Mouse (Mus musculus) thymus, adult 2 months (tissue): ENCODE measurements around the gene Cbx4. TPM values are rescaled to one million over a fixed set of nuclear protein-coding genes. Genes with fewer than 3 reads are reported as not detected.

Experiments used
- DNase-seq: peaks from one replicate; pipeline ENCODE4 v3.0.0; 2021
- H3K27ac ChIP-seq: fragments of 200-500 bp; 2 replicates; pipeline ENCODE4 v1.5.1; 2012; ENCODE audit warnings: low read length, control low read depth; ENCODE audit not compliant: control insufficient read depth, insufficient read depth
- H3K27me3 ChIP-seq: fragments of 200-500 bp; 2 replicates; pipeline ENCODE4 v1.6.1; 2012; ENCODE audit warnings: mild to moderate bottlenecking, low read length, moderate library complexity, mixed read lengths; ENCODE audit not compliant: control insufficient read depth, insufficient read depth
- H3K36me3 ChIP-seq: fragments of 200-500 bp; 2 replicates; pipeline ENCODE4 v1.6.1; 2012; ENCODE audit warnings: mild to moderate bottlenecking, low read length, moderate library complexity; ENCODE audit not compliant: control insufficient read depth, insufficient read depth
- H3K4me1 ChIP-seq: fragments of 200-500 bp; replicated peaks from 2 replicates; pipeline ENCODE4 v1.6.1; 2012; ENCODE audit warnings: low read length; ENCODE audit not compliant: control insufficient read depth, insufficient read depth
- H3K4me3 ChIP-seq: fragments of 200-500 bp; 2 replicates; pipeline ENCODE4 v1.5.1; 2012; ENCODE audit warnings: mild to moderate bottlenecking, low read length, control low read depth, moderate library complexity; ENCODE audit not compliant: control insufficient read depth, insufficient read depth
- CTCF ChIP-seq: fragments of 200-500 bp; IDR thresholded peaks from 2 replicates; pipeline ENCODE4 v1.5.1; 2012; ENCODE audit warnings: mild to moderate bottlenecking, control low read depth, low read length, moderate library complexity, borderline replicate concordance; ENCODE audit not compliant: control insufficient read depth, poor library complexity, insufficient read depth; ENCODE audit errors: extremely low read depth
- POLR2A ChIP-seq: fragments of 200-500 bp; IDR thresholded peaks from 2 replicates; pipeline ENCODE4 v1.6.1; 2012; ENCODE audit warnings: mild to moderate bottlenecking, low read length, control low read depth, moderate library complexity; ENCODE audit not compliant: control insufficient read depth, poor library complexity, insufficient read depth; ENCODE audit errors: extremely low read depth
- WGBS: fragments of 180-500 bp; shearing (Covaris S2); methylation state at CpG from one replicate; pipeline ENCODE4 v1.1.7; 2018; 5-methylcytosine and 5-hydroxymethylcytosine counted together
- polyA plus RNA-seq: library from polyadenylated mRNA; depleted of rRNA; stranded (reverse); fragments of >200 nt; gene quantifications from 2 replicates; pipeline ENCODE4 v1.2.3, GENCODE M21; 2012

Gene Cbx4
- polyA plus RNA-seq, 1 experiment = 54.7 TPM

DNA sequence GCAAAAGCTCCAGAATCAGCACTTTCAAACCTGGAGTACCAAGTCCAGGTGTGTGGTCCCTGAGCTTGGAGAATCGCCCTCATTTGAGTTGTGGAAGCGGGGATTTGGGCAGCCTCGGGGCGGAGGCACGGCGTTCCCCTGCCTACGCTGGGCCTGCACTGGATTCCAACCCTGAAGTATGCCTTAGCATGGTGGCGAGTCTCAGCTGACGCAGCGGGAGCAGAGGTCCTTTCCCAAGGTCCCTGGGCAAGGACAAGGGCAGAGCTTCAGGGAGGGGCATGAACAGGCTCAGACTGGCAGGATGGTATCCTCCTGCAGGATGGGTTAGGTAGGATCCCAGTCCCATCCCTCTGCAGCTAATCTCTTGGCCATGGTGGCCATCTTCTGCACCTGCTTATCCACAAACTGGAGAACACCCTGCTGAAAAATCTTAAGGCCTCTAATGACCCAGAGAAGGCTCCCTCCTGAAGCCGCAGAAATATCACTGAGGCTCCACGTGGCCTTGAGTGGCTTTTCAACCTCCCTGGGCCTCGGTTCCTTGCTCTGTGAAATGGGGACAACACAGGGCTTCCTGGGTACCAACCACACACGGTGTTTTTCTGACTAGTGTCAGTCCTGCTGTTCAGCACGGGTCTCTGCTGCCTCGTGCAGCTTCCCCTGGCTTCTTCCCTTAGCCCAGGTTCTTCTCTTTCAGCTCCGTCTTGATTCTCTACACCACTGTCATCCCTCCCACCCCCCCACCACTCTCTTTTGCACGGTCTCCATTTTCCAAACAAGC is 43.4 kb upstream of the Cbx4 start:
- no peak for TF ChIP-seq CTCF
- no peak for TF ChIP-seq POLR2A
- Histone ChIP-seq H3K27me3 (no peaks in the 10 kb centered on the region), H3K27ac (no peak overlapping the region), H3K4me3 (no peak overlapping the region), H3K4me1 (peaks cover 26% of the 10 kb centered on the region), H3K36me3 (no peaks in the 10 kb centered on the region)
- WGBS = 73% methylated on average over 18 of the region's 18 CpGs
- DNase-seq = no peak

DNA sequence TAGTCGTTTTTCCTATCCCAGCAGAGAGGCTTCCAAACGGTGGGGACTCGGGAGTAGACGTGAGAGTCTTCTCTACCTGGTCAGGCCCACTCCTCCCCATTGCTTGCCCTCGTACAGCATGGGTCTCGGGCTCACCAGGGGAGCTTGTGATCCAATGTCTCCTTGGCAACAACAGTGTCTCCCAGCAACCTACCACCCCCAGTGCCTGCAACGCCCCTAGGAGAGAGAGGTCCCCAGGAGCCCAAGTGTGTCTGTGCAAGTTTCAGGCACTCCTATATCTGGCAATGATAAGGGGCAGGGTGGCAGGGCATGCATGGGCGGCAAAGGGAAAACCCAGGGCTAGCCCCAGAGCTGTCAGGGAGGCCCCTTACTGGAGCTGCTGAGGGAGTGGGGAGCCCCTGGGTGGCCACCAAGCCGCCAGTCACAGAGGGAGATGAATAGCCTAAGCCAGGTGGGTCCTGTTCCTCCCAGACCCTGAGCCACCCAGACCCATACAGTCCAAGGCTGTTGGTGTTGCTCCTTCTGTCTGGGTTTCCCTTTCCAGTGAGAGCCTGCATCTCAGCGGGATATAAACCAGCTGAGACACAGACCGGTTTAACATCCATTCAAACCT is 42.8 kb upstream of the Cbx4 start:
- Histone ChIP-seq H3K4me1 (peaks cover 19% of the 10 kb centered on the region), H3K27ac (no peak overlapping the region), H3K27me3 (no peaks in the 10 kb centered on the region), H3K4me3 (no peak overlapping the region), H3K36me3 (no peaks in the 10 kb centered on the region)
- WGBS = 67% methylated on average over 11 of the region's 11 CpGs
- TF ChIP-seq POLR2A = no peak
- no peak for TF ChIP-seq CTCF
- DNase-seq = no peak

DNA sequence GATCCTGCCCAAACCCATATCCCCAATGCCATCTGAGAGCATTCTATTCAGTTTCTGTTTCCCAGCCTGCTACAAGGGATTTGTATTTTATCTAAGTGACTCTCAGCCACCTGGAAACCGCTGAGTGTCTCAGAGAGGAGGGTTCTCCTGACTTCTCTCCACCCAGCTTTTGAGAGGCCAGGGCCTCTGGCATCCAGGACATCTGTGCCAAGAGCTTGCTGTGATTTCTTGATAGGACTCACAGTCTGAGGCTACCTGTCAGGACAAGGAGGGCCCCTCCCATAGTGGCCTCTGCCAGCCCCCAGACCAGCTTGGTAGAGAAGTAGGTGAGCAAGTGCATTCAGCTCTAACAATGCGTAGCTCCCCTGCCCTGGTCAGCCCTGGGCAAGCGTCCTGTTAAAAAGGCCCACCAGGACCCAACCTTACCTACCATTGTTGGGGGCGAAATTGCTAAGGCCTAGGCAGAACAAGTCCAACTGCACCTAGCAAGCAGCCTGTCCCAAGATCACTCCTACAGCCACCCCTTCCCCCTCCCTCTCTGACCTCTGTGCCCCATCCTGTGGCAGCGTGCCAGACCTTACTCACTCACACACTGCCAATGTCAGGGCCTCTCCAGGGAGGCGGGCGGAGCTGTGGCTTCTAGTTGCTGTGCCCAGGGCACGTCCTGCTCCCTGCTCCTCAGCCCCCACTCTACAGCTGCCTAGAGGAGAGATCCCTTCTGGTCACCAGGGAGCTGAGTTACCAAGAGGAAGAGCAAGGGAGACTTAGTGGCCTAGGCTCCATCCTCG is 41.9 kb upstream of the Cbx4 start:
- DNase-seq = no peak
- Histone ChIP-seq H3K36me3 (no peaks in the 10 kb centered on the region), H3K27me3 (no peaks in the 10 kb centered on the region), H3K4me3 (no peak overlapping the region), H3K27ac (no peak overlapping the region), H3K4me1 (peaks cover 12% of the 10 kb centered on the region)
- 35% methylated on average over 9 of the region's 9 CpGs for WGBS
- TF ChIP-seq CTCF = no peak
- no peak for TF ChIP-seq POLR2A

DNA sequence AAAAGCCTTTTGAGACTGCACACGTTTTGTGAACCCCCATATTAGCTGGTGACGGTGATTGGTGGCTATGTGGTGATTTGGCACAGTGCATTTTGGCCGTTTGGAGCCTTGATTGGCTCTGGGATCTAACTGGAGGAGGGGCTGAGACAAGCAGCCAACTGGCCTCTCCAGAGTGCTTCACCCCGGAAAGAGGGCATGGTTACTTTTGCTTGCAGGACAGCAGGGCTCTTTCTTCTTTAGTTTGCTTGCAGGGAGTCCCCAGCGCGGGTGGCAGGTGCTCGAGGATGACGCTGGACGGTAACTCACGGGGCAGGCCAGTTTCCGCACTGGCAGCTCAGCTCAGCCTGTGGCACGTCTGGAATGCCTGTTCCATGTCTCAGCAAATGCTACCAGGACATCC is 41.1 kb upstream of the Cbx4 start:
- Histone ChIP-seq H3K4me1 (peaks cover 12% of the 10 kb centered on the region), H3K27ac (no peak overlapping the region), H3K36me3 (no peaks in the 10 kb centered on the region), H3K27me3 (no peaks in the 10 kb centered on the region), H3K4me3 (no peak overlapping the region)
- 73% methylated on average over 12 of the region's 12 CpGs for WGBS
- DNase-seq = no peak
- no peak for TF ChIP-seq CTCF
- no peak for TF ChIP-seq POLR2A

DNA sequence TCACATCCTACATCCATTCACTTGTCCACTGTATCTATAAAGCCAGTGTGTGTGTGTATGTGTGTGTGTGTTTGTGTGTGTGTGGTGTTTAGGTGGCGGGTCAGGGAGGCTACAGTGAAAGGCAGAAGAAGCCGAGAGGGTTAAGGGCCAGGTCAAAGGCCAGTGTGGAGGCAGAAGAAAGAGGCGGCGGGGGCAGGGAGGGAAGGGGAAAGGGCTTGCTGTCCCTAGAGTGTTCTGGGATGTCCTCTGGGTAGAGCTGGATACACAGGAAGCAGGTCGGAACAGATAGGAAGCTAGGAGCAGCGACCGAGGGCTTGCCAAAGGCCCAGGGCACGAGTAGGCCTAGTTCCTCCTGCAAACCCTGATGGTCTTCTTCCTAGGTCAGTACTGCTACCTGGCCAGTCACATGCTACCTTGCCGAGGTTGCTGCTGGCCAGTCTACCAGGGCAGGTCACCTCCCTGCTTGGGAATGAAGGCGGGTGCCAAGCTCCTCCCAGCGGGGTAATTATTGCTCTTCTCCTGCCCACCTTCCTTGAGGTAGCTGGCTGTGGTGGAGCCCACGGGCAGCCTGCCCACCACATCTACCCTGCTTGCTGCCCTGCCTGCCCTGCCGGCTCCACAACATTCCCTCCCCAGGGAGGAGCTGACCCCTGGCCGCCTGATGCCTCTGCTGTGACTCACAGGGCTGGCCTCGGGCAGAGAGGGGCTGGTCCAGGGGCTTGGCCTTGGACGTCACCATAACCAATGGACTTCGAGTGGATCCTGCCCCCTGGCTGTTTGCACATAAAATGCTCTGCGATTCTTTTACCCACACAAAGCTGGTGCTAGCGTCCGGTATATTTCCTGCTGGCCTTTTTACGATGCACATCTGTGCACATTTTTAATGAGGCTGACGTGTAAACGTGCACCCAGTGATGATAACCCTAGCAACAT is 40.2 kb upstream of the Cbx4 start:
- 59% methylated on average over 23 of the region's 23 CpGs for WGBS
- TF ChIP-seq POLR2A (no peak), CTCF (no peak)
- no peak overlapping the region for H3K27ac ChIP-seq
- H3K27me3 ChIP-seq = no peaks in the 10 kb centered on the region
- H3K4me3 ChIP-seq = no peak overlapping the region
- H3K4me1 ChIP-seq = peaks cover 12% of the 10 kb centered on the region
- H3K36me3 ChIP-seq = no peaks in the 10 kb centered on the region
- DNase-seq = no peak

DNA sequence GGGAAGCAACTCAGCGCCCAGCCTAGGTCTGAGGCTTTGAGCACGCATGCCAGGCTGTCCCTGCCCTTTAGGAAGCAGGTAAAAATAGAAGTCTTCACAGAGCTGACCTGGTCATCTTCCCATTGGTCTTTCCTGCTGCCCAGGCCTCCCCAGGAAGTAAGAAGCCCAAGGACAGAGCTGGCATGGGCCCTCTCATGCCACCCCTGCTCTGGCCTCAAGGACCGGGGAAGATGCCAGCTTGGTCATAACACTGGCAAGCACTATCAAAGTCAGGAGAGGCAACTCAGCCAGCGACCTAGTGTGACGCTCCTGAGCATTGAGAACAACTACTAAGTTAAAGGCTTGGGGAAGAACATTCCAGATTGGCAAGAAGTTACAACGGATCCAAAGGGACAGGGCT is 38.5 kb upstream of the Cbx4 start:
- DNase-seq = no peak
- H3K36me3 ChIP-seq = no peaks in the 10 kb centered on the region
- H3K27ac ChIP-seq = no peak overlapping the region
- H3K4me1 ChIP-seq = peaks cover 12% of the 10 kb centered on the region
- TF ChIP-seq POLR2A (no peak), CTCF (no peak)
- no peaks in the 10 kb centered on the region for H3K27me3 ChIP-seq
- H3K4me3 ChIP-seq = no peak overlapping the region
- WGBS = 95% methylated on average over 6 of the region's 6 CpGs
